Mouse (Mus musculus): ENCODE measurements at regions not wholly inside any gene's neighbourhood (a gene's known extent, or its start where the extent isn't known, plus 50 kb on each side); places are given as distances from the start of the nearest gene placed in this dataset.

DNA sequence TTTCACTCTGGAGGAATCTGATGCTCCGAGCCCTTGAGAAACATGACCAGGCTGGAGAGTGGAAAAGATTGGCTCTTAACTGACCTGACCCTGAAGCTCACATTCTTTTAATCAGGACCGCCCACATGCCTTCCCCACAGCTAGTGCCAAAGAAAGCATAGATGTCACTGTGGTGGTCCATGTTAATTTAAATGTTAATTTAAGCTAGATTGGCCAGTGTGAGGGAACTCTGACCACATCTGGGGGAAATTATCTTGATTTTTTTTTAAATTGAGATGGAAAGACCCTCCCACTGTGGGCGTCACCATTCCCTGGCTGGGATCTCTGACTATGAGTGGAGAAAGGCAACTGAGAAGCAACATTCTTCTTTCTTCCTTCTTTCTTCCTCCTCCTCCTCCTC, 54.6 kb upstream of the Usp24 start:
- TF ChIP-seq CTCF (IDR thresholded peaks at IDR 0.05; ENCODE audit: control insufficient read depth, insufficient read depth, low read length): no peak
- TF ChIP-seq POLR2A (IDR thresholded peaks at IDR 0.05; ENCODE audit: borderline replicate concordance, control insufficient read depth, low read depth, low read length): no peak
